Mouse (Mus musculus): ENCODE data around the gene Ift46.

The Ift46 gene

DNA sequence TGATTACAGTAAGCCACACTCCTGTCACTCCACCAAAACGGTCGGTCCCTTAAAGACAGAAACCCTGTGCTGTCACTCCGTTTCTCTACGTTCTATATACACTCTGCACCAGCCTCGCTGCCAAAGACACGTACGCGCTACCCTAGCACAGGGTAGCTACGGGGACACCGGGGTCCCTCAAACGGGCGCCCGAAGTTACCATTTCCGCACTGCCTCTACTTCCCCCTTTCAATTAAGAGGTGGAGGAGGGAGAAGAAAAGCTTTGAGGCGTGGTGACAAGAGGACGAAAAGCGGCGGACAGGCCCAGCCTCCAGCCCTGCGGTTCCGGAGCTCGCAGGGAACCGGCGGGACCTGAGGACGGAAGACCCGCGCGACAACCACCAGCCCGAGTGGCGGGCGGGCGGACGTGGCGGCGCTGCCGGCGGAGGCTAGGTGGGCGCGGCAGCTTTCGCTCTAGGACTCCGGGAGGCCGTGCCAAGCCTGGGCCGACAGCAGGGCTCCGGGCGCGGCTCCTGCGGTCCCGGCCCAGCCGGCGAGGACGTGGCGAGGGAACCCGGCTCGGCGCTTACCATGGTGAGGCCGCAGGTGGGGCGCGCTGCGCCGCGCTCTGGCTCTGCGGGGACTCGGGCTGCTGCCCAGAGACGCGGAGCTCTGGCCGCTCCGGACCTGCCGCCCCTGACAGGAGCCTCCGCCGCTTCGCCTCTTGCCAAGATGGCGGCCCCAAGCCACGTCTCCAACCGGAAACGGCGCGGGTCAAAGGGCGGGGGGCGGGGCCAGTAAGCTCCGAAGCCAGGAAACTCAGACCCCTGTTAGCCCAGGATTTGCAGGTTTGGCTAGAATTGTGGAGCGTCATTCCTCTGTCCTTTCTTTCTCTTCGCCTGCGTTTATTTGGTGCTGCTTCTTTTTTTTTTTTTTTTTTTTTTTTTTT lies at the start of gene Ift46, which contains the start of gene Arcn1:
Ift46 (plus strand) TSS at position 808 of the 928 bp plus-strand sequence.
Arcn1 (minus strand) TSS at position 745 of the 928 bp plus-strand sequence.
- DNase-seq = peak; percentile 82

GRCm38 (mm10) chr9:44718937-44719631 lies 48.6 kb upstream of the Ift46 start:
- no peak for DNase-seq

DNA sequence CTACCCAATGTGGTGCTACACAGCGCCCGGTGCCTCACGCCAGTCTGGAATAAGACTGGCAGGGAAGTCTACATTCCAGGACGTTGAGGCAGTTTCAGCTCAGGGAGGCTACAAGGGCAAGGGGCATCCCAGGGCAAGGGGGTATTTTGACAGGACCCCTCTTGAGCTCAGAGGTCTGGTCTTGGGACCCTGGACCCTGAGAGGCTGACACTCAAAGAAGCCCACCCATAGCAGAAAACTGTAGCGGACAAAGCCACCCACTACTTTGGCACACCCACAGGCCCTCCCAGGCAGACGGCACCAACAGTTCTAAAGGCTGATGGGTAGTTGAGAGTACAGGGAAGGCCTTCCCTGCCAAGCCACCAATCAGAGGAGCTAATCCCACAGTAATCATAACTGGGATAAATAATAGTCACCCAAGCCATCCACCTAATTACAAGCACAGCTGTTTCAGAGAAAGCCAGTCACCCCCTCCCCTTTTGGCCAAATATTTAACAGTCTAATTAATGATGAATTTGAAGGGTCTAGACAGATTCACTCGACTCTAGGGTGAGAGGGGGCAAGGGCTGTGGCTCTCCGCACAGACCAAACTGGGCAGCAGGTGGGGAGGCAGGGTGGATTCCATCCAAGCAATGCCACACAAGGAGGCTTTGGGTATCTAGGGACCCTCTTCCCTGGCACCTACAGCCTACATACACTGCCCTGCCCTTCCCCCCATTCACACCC lies 47.9 kb upstream of the Ift46 start:
- DNase-seq = no peak

DNA sequence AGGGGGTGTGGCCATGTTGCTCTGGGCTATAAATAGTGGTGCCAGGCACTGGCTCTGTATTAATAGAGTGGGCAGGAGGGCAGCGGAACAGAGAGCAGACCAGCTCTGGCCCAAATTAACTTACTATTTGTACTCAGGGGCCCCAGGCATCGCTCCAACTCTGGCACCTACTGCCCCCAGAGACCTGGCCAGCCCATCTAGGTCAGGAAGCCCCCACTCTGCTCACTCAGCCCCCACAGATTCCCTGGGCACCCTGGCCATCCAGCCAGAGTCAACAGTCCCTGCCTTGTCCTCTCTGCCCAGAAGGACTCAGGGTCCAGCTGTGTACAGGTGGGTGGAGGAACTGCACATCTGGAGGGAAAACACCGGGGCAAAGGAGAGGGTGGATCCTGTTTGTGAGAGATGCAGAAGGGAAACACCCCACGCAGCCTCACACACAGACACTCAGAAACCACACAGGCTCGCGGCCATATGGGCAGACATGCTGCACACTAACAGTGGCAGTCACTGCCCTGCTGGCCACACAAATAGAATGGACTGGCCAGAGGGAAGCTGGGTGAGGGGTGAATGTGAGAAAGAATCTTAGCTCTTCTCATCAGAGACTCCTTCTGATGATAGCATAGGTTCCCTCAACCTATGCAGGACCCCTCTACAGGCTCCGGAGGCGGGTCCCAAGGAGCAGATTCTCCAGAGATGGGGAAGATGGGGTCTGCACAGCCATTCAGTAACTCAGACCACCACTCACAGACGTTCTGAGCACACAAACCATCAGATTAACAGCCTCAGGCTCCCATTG lies 47.2 kb upstream of the Ift46 start:
- no peak for DNase-seq

GRCm38 (mm10) chr9:44721154-44721876 lies 46.4 kb upstream of the Ift46 start:
- DNase-seq = peak; percentile 79

GRCm38 (mm10) chr9:44721877-44722186 lies 45.9 kb upstream of the Ift46 start:
- no peak for DNase-seq

GRCm38 (mm10) chr9:44722575-44722974 lies 45.1 kb upstream of the Ift46 start:
- DNase-seq = no peak

- DNase-seq = no peak
Measured at GRCm38 (mm10) chr9:44723008-44723407, 44.7 kb upstream of the Ift46 start.

DNA sequence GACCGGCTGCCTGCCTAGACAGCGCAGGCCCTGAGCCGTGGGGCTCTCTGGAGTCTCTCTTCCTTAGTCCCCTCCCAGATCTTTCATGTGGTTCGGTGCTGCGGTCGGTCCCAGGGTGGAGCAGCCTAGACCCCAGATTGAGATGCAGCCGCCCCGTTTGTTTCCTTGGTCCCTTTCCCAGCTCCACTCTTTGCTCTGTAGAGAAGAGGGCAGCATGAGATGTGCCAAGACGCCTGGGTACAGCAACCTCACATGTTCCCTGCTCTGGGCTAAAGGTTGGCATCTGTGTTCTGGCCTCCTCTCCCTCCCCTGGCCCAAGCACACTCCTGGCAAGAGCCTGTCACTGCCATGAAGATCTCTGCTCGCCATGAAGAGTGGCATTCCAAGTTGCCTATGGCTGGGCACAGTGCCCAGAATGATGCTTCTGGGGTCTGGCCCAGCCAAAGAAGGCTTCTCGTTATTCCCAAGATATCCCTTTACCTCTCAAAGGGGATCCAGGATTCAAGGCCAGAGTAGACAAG lies 44.1 kb upstream of the Ift46 start:
- no peak for DNase-seq

- peak; percentile 46 for DNase-seq
Measured at GRCm38 (mm10) chr9:44724223-44724622, 43.5 kb upstream of the Ift46 start.

GRCm38 (mm10) chr9:44724665-44725064 lies 43.0 kb upstream of the Ift46 start:
- no peak for DNase-seq

DNA sequence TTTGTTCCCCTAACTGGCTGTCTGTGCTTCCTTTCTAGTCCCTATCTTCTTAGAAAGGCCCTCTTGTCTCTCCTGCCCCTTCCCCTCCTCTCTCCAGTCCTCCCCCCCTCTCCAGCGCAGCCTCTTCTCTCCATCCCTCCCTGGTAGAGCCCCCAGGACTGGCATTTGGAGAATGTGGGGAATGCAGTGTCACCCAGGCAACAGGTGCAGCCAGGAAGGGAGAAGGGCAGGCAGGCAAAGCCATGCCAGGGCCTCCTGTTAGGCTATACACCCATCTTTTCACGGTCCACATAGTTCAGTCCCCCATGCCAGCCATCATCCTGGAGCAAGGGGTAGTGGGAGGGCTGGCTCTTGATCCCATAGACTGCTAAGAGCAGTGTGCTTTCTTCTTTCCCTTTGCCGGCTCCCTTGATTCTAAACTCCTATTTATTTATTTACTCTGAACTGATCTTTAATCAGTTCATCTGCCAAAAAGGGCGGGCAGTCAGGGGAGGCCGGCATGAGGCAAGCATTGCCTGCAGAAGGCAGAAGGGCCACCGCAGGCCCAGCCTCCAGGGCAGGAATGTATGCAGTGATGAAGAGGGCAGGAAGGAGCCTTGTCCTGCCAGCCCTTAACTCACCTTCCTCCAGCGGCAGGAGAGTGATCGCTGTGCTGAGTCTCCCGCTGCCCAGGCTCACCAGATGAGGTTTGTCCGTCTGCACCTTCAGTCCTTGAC lies 41.1 kb upstream of the Ift46 start:
- DNase-seq = no peak

GRCm38 (mm10) chr9:44727441-44727840 lies 40.3 kb upstream of the Ift46 start:
- no peak for DNase-seq

GRCm38 (mm10) chr9:44732130-44732549 lies 35.6 kb upstream of the Ift46 start:
- DNase-seq = no peak

GRCm38 (mm10) chr9:44732921-44733530 lies 34.7 kb upstream of the Ift46 start:
- no peak for DNase-seq

- DNase-seq = peak; percentile 53
Measured at GRCm38 (mm10) chr9:44733671-44734523, 33.8 kb upstream of the Ift46 start.

DNA sequence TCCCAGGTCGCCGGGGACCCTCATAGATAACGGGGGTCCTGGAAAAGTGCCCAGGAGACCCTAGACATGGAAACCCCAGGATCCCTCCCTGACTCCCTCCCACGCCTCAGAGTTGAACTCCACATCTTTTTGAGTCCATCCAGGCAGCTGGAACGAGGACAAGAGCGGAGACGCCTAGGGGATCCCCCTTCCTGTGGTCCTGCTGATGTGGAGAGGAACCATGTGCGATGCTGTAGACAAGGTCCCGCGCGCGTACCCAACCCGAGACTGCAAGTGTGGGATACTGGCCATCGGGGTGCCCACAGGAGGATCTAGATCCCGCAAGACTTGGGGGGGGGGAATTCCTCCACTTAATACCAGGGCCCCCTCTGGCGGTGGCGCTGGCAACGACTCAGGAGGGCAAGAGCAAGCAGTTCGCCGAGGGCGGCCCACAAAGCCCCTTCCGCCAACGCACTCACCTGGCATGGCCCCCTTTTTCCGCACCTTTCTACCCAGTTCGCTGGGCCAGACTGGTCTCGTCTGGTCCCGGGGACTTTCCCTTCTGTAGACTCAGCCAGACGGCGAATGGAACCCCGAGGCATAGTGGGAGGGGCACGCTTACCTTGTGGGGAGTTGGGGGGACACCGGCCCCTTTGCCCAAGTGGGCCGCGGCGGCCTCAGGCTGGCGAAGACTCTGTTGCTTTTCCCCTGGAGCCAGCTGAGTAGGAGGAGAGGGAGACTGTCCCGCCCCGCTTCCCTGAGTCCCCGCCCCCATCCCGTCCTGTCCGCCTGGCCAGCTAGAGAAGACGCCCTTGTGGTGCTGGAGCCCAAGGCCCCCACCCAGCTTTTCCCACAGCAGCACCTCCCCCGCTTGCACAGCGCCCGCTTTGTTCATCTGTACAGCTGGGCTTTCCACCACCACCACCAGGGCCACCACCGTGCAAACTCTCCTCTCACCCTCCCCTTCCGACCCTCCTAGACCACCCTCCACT lies 32.9 kb upstream of the Ift46 start, which contains the start of gene Phldb1:
Phldb1 (minus strand) TSS at position 675 of the 971 bp plus-strand sequence.
- peak; percentile 69 for DNase-seq

DNA sequence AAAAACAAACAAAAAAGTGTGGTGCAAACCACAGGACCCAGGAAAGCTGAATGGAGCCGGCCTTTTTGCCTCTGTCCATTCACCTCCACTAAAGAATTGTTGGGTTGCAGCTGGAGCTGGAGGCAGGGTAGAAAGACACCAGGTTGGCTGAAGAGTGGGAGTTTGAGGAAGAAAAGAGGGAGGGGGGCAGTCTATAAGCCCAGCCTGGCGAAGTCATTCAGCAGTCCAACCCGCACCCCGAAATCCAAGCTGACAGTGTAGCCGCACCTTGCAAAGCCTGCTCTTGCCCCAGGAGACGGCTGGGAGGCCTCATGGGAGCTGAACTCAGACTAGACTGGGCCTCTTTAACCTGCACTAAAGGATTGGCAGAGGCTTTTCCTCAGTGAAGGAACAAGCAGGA lies 31.8 kb upstream of the Ift46 start:
- no peak for DNase-seq
